Mouse (Mus musculus): ENCODE measurements around the gene Tradd. TPM values are rescaled to one million over a fixed set of nuclear protein-coding genes. Genes with fewer than 3 reads are reported as not detected.

Tradd gene
- polyA plus RNA-seq, 1 experiment from 2014 or later = 14.3 TPM

DNA sequence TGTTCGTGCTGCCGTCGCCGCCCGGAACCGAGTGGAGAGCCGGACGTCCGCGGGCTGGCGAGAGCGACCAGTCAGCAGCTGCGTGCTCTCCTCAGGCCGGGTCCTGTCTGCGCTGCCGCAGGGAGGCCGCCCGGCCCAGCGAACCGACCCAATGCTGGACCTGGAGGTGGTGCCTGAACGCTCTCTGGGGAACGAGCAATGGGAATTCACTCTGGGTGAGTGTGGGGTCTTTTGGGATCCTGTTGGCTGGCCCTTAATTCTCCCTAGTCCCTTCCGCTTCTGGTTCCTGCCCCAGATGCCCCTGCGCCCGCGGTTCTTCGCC, 39.2 kb downstream of the Tradd start:
- under 1% methylated on average over 27 of the region's 27 CpGs for WGBS
- Histone ChIP-seq H3K9ac (ENCODE audit: low read depth, low read length) (peak overlapping the region; percentile 89), H3K4me1 (replicated peaks; ENCODE audit: control insufficient read depth, insufficient read depth, low read length) (peaks cover 4% of the 10 kb centered on the region), H3K4me2 (replicated peaks; ENCODE audit: low read depth, low read length) (peak overlapping the region; percentile 76), H3K4me3 (ENCODE audit: low read depth, low read length) (peak overlapping the region; percentile 95), H3K9me3 (ENCODE audit: control insufficient read depth, low read length) (no peaks in the 10 kb centered on the region), H3K27ac (ENCODE audit: low read depth, low read length) (peak overlapping the region; percentile 51; the same call in 1 of the 2 replicates), H3K36me3 (ENCODE audit: control insufficient read depth, insufficient read depth, low read length) (no peaks in the 10 kb centered on the region), H3K27me3 (ENCODE audit: control insufficient read depth, insufficient read depth, low read length) (no peaks in the 10 kb centered on the region)
- DNase-seq (ENCODE audit: low spot score) = no peak
- no peak for ATAC-seq (ENCODE audit: low FRiP score)

DNA sequence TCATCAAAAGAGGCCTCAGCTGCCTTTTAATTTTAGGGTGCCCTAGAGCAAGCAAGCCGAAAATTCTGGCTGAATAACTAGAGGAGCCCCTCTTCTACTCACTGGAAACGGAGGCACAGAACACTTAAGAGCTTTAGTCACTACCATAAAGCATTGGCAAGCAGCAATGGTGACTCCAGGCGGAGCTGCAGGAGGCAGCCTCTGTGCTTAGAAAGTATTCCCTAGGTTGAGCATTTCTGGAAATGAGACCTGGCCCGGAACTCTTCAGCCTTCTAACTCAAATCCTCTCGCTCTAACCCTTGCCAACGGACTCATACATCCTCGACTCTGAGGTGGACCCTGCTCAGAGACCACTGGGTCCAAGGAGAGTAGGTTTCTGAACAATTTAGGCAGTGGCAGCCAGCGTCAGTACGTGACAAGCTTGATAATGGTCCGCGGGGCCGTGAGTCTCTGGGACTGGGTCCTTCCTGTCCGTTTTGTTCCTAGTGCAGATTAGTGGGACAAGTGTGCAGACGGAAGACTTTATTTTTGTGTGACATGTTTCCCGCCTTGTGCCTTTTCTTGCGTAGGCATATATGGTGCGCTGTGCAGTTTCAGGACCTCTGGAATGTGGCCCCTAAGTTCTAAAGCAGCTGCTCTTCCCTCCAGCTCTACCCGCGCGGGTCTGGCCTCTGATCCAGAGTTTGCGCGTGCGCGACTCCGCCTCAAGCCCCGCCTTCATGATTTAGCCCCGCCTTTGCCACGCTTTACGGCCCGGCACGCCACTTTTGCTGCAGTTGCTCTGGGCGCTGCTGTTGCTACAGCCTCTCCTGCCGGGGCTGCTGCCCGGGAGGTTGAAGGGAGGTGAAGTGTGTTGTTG, 39.8 kb downstream of the Tradd start, which contains the start of gene D230025D16Rik:
Gene D230025D16Rik (plus strand): TSS at position 733 of the 859 bp plus-strand sequence.
- H3K27ac ChIP-seq (ENCODE audit: low read depth, low read length) = peak within 1 kb of the TSS; percentile 51
- DNase-seq (ENCODE audit: low spot score) = peak; percentile 98
- peak within 1 kb of the TSS; percentile 76 for H3K4me2 ChIP-seq (replicated peaks; ENCODE audit: low read depth, low read length)
- no peaks in the 10 kb centered on the region for H3K27me3 ChIP-seq (ENCODE audit: control insufficient read depth, insufficient read depth, low read length)
- peak within 1 kb of the TSS; percentile 95 for H3K4me3 ChIP-seq (ENCODE audit: low read depth, low read length)
- peaks cover 4% of the 10 kb centered on the region for H3K4me1 ChIP-seq (replicated peaks; ENCODE audit: control insufficient read depth, insufficient read depth, low read length)
- peak within 1 kb of the TSS; percentile 89 for H3K9ac ChIP-seq (ENCODE audit: low read depth, low read length)
- ATAC-seq (ENCODE audit: low FRiP score) = peak; percentile 95
- WGBS = 4% methylated on average over 34 of the region's 34 CpGs
- H3K36me3 ChIP-seq (ENCODE audit: control insufficient read depth, insufficient read depth, low read length) = no peaks in the 10 kb centered on the region
- H3K9me3 ChIP-seq (ENCODE audit: control insufficient read depth, low read length) = no peaks in the 10 kb centered on the region

DNA sequence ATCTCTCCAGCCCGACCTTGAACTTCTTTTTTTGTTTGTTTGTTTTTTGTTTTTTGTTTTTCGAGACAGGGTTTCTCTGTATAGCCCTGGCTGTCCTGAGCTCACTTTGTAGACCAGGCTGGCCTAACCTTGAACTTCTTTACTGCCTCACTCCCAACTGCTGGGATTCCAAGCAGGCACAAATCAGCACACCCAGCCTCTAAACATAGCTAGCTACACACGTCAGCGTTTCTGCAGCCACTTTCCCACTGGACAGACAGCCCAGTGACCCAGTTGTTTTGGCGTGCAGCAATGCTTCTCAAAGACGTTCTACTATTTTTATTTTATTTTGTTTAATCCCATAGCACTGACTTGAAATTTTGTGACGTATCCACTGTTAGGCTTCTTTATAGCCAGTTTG, 40.6 kb downstream of the Tradd start:
- DNase-seq (ENCODE audit: low spot score) (no peak), ATAC-seq (ENCODE audit: low FRiP score) (no peak)
- H3K4me3 ChIP-seq (ENCODE audit: low read depth, low read length) = no peak overlapping the region
- peak overlapping the region; percentile 42; the same call in 1 of the 2 replicates for H3K9ac ChIP-seq (ENCODE audit: low read depth, low read length)
- H3K27me3 ChIP-seq (ENCODE audit: control insufficient read depth, insufficient read depth, low read length) = no peaks in the 10 kb centered on the region
- 81% methylated on average over 7 of the region's 7 CpGs for WGBS
- no peak overlapping the region for H3K27ac ChIP-seq (ENCODE audit: low read depth, low read length)
- peaks cover 4% of the 10 kb centered on the region for H3K4me1 ChIP-seq (replicated peaks; ENCODE audit: control insufficient read depth, insufficient read depth, low read length)
- H3K4me2 ChIP-seq (replicated peaks; ENCODE audit: low read depth, low read length) = no peak overlapping the region
- no peaks in the 10 kb centered on the region for H3K36me3 ChIP-seq (ENCODE audit: control insufficient read depth, insufficient read depth, low read length)
- no peaks in the 10 kb centered on the region for H3K9me3 ChIP-seq (ENCODE audit: control insufficient read depth, low read length)

DNA sequence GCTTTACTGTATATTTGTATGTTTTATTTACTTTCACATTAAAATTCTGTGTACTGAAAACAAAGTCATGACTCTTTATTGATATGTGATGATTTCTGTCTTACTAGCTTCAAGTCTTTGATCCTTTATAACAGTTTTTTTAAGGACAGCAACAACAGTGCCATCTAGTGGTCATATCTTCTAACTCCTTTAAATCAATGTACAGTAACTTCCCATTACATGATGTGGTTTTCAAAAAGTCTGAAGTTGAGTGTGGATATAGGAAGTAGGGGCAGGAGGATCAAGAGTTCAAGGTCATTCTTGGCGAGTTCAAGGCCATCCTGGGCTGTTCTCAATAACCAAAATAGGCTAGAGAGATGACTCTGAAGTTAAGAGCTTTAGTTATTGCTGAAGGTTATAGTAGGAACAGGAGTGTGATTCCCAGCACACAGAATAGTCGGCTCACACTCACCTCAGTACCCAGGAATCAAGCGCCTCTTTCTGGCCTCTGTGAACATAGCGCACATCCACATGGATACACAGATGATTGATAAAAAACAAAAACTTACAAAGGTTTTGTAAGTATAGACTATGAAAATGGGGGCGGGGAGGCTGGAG, 46.4 kb downstream of the Tradd start:
- WGBS = 80% methylated on average over 5 of the region's 5 CpGs
- no peaks in the 10 kb centered on the region for H3K27me3 ChIP-seq (ENCODE audit: control insufficient read depth, insufficient read depth, low read length)
- no peaks in the 10 kb centered on the region for H3K36me3 ChIP-seq (ENCODE audit: control insufficient read depth, insufficient read depth, low read length)
- H3K4me2 ChIP-seq (replicated peaks; ENCODE audit: low read depth, low read length) = no peak overlapping the region
- DNase-seq (ENCODE audit: low spot score) (peak; percentile 72), ATAC-seq (ENCODE audit: low FRiP score) (peak; percentile 30; the same call in 1 of the 2 replicates)
- no peak overlapping the region for H3K9ac ChIP-seq (ENCODE audit: low read depth, low read length)
- H3K4me1 ChIP-seq (replicated peaks; ENCODE audit: control insufficient read depth, insufficient read depth, low read length) = no peaks in the 10 kb centered on the region
- H3K9me3 ChIP-seq (ENCODE audit: control insufficient read depth, low read length) = no peaks in the 10 kb centered on the region
- no peak overlapping the region for H3K4me3 ChIP-seq (ENCODE audit: low read depth, low read length)
- no peak overlapping the region for H3K27ac ChIP-seq (ENCODE audit: low read depth, low read length)

DNA sequence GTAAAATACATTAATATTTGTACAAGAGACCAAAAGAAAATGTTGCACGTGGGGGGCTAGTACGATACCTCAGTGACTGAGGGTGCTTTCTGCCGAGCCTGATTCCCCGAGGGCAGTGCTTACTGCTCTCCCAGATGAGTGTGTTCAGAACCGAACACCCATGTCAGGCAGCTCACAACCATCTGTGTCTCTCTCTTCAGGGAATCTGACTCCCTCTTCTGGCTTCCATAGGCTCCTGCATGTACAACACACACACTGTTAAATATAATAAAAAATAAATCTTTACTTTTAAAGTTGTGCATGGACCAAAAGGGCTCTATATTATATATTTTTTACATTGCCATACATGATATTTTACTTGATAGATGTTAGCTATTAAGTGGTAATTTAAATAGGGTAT, 50.3 kb downstream of the Tradd start:
- Histone ChIP-seq H3K27me3 (ENCODE audit: control insufficient read depth, insufficient read depth, low read length) (no peaks in the 10 kb centered on the region), H3K36me3 (ENCODE audit: control insufficient read depth, insufficient read depth, low read length) (no peaks in the 10 kb centered on the region), H3K4me1 (replicated peaks; ENCODE audit: control insufficient read depth, insufficient read depth, low read length) (no peaks in the 10 kb centered on the region), H3K27ac (ENCODE audit: low read depth, low read length) (no peak overlapping the region), H3K4me3 (ENCODE audit: low read depth, low read length) (no peak overlapping the region), H3K9ac (ENCODE audit: low read depth, low read length) (no peak overlapping the region), H3K4me2 (replicated peaks; ENCODE audit: low read depth, low read length) (no peak overlapping the region), H3K9me3 (ENCODE audit: control insufficient read depth, low read length) (no peaks in the 10 kb centered on the region)
- DNase-seq (ENCODE audit: low spot score) (no peak), ATAC-seq (ENCODE audit: low FRiP score) (no peak)
- WGBS = 96% methylated on average over 5 of the region's 5 CpGs

DNA sequence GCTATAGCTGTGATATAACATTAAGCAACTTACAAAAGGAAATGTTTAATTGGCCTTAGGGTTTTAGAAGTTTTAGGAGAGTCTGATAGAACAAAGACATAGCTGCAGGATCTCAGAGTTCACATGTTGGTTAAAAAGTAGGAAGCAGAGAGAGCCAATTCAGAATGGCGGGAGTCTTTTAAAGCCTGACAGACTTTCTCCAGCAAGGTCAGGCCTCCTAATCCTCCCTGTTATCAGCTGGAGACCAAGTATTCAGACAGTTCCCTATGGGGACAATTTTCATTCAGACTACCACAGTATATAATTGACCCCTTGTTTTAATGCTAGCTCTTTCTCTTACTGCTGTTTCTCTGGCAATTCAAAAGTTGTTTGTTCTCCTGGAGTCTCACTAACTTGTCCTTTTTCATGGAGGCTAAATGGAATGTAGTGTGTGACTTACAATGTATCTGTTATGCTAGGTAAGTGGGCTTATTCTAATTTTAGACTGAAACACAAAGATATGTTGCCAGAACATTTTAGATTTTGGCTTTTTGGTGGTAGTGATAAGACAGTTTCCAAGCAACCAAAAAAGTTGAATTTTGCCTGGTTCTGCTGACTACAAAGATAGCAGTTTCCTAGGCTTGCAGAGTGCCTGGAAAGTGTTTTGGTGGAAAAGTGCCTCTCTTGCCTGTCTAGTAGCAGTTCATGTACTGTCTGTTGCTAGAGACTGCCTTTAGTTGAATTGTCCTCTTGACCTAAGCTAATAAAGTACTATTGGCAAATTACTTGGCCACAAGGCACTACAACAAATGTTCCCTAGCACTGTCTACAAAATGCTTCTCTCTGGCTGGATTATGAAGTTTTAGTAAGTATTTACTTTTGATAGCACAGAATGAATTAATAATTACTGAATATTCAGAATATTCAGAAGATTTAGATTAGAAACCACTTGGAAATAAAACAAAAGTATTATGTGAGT, 55.0 kb downstream of the Tradd start:
- no peak overlapping the region for H3K4me3 ChIP-seq (ENCODE audit: low read depth, low read length)
- WGBS = 75% methylated on average over 1 of the region's 1 CpGs
- no peak overlapping the region for H3K4me2 ChIP-seq (replicated peaks; ENCODE audit: low read depth, low read length)
- no peak overlapping the region for H3K27ac ChIP-seq (ENCODE audit: low read depth, low read length)
- H3K9ac ChIP-seq (ENCODE audit: low read depth, low read length) = no peak overlapping the region
- ATAC-seq (ENCODE audit: low FRiP score) (no peak), DNase-seq (ENCODE audit: low spot score) (no peak)
- no peaks in the 10 kb centered on the region for H3K27me3 ChIP-seq (ENCODE audit: control insufficient read depth, insufficient read depth, low read length)
- no peaks in the 10 kb centered on the region for H3K4me1 ChIP-seq (replicated peaks; ENCODE audit: control insufficient read depth, insufficient read depth, low read length)
- no peaks in the 10 kb centered on the region for H3K9me3 ChIP-seq (ENCODE audit: control insufficient read depth, low read length)
- no peaks in the 10 kb centered on the region for H3K36me3 ChIP-seq (ENCODE audit: control insufficient read depth, insufficient read depth, low read length)

MicroRNA genes within 50 kb of the gene (microRNA counts, 519-probe panel; counts per million panel counts)
- microRNA mmu-miR-328 = 3,130 counts per million, percentile 17 among the panel's probes with 10 or more counts

Other genes with a start within 250 kb of the Tradd start
- not detected in 2 replicates for gene Ces3a, start 216.0 kb downstream of the Tradd start, polyA plus RNA-seq (2014; fragmentation: Nextera tagmentation; extraction: Ambion mirVana)
- gene Ces3b, start 180.9 kb downstream of the Tradd start, polyA plus RNA-seq (2014; fragmentation: Nextera tagmentation; extraction: Ambion mirVana) = not detected in 2 replicates
- gene Ces4a, start 132.8 kb downstream of the Tradd start, polyA plus RNA-seq (2014; fragmentation: Nextera tagmentation; extraction: Ambion mirVana) = not detected in 2 replicates
- 65.1 and 69.0 TPM in 2 replicates for gene Cbfb, start 93.9 kb downstream of the Tradd start, polyA plus RNA-seq (2014; fragmentation: Nextera tagmentation; extraction: Ambion mirVana)
- 33.2 and 34.1 TPM in 2 replicates for gene D230025D16Rik, start 39.5 kb downstream of the Tradd start, polyA plus RNA-seq (2014; fragmentation: Nextera tagmentation; extraction: Ambion mirVana)
- 4.2 and 6.3 TPM in 2 replicates for gene B3gnt9, start 9.5 kb downstream of the Tradd start, polyA plus RNA-seq (2014; fragmentation: Nextera tagmentation; extraction: Ambion mirVana)
- gene Fbxl8, start within 50 bp of the Tradd start, polyA plus RNA-seq (2014; fragmentation: Nextera tagmentation; extraction: Ambion mirVana) = 0.78 and 1.4 TPM in 2 replicates
- 0.21 and 0.52 TPM in 2 replicates for gene Hsf4, start 5.2 kb upstream of the Tradd start, polyA plus RNA-seq (2014; fragmentation: Nextera tagmentation; extraction: Ambion mirVana)
- gene Nol3, start 11.5 kb upstream of the Tradd start, polyA plus RNA-seq (2014; fragmentation: Nextera tagmentation; extraction: Ambion mirVana) = 2.7 and 3.1 TPM in 2 replicates
- gene 4931428F04Rik, start 25.3 kb upstream of the Tradd start, polyA plus RNA-seq (2014; fragmentation: Nextera tagmentation; extraction: Ambion mirVana) = 31.7 and 40.2 TPM in 2 replicates
- gene Exoc3l, start 31.5 kb upstream of the Tradd start, polyA plus RNA-seq (2014; fragmentation: Nextera tagmentation; extraction: Ambion mirVana) = 6.0 and 10.0 TPM in 2 replicates
- 96.7 and 97.1 TPM in 2 replicates for gene E2f4, start 33.1 kb upstream of the Tradd start, polyA plus RNA-seq (2014; fragmentation: Nextera tagmentation; extraction: Ambion mirVana)
- 1.7 and 2.6 TPM in 2 replicates for gene Elmo3, start 41.0 kb upstream of the Tradd start, polyA plus RNA-seq (2014; fragmentation: Nextera tagmentation; extraction: Ambion mirVana)
- 0.98 and 1.2 TPM in 2 replicates for gene Lrrc29, start 61.7 kb upstream of the Tradd start, polyA plus RNA-seq (2014; fragmentation: Nextera tagmentation; extraction: Ambion mirVana)
- 102 and 105 TPM in 2 replicates for gene Tmem208, start 61.7 kb upstream of the Tradd start, polyA plus RNA-seq (2014; fragmentation: Nextera tagmentation; extraction: Ambion mirVana)
- 1.8 and 3.6 TPM in 2 replicates for gene Fhod1, start 83.3 kb upstream of the Tradd start, polyA plus RNA-seq (2014; fragmentation: Nextera tagmentation; extraction: Ambion mirVana)
- gene Slc9a5, start 84.2 kb upstream of the Tradd start, polyA plus RNA-seq (2014; fragmentation: Nextera tagmentation; extraction: Ambion mirVana) = 3.9 and 4.5 TPM in 2 replicates
- gene Plekhg4, start 108.7 kb upstream of the Tradd start, polyA plus RNA-seq (2014; fragmentation: Nextera tagmentation; extraction: Ambion mirVana) = 0.26 and 0.73 TPM in 2 replicates
- gene Kctd19, start 148.9 kb upstream of the Tradd start, polyA plus RNA-seq (2014; fragmentation: Nextera tagmentation; extraction: Ambion mirVana) = 0.14 TPM in 1 of 2 replicates, not detected in the other
- 2.8 and 3.0 TPM in 2 replicates for gene Lrrc36, start 149.0 kb upstream of the Tradd start, polyA plus RNA-seq (2014; fragmentation: Nextera tagmentation; extraction: Ambion mirVana)
- 206 and 218 TPM in 2 replicates for gene Tppp3, start 206.9 kb upstream of the Tradd start, polyA plus RNA-seq (2014; fragmentation: Nextera tagmentation; extraction: Ambion mirVana)
- gene Zdhhc1, start 232.3 kb upstream of the Tradd start, polyA plus RNA-seq (2014; fragmentation: Nextera tagmentation; extraction: Ambion mirVana) = 19.0 and 19.7 TPM in 2 replicates